Mouse (Mus musculus) forebrain, embryonic 13.5 days (tissue): Measurements from ENCODE around the gene Crtac1. TPM values are rescaled to one million over a fixed set of nuclear protein-coding genes. Genes with fewer than 3 reads are reported as not detected.

Source experiments
- ATAC-seq: fragments of 200-750 bp; cut with Nextera tagmentation; 2 replicates; pipeline ENCODE4 v1.8.0; 2017
- H3K27ac ChIP-seq: fragments of 300-500 bp; sonication (generic); 2 replicates; pipeline ENCODE4 v1.5.1; 2015; ENCODE audit warnings: inconsistent platforms, mild to moderate bottlenecking, moderate library complexity
- H3K27me3 ChIP-seq: fragments of 300-500 bp; sonication (generic); 2 replicates; pipeline ENCODE4 v1.6.1; 2015; ENCODE audit warnings: mild to moderate bottlenecking, inconsistent platforms
- H3K36me3 ChIP-seq: fragments of 300-500 bp; sonication (generic); 2 replicates; pipeline ENCODE4 v1.6.1; 2015; ENCODE audit warnings: mild to moderate bottlenecking, inconsistent platforms; ENCODE audit not compliant: poor library complexity, severe bottlenecking
- H3K4me1 ChIP-seq: fragments of 300-500 bp; sonication (generic); 2 replicates; pipeline ENCODE4 v1.6.1; 2015; ENCODE audit warnings: inconsistent platforms
- H3K4me2 ChIP-seq: fragments of 300-500 bp; sonication (generic); 2 replicates; pipeline ENCODE4 v1.6.1; 2015; ENCODE audit warnings: inconsistent platforms, mild to moderate bottlenecking, moderate library complexity
- H3K4me3 ChIP-seq: fragments of 300-500 bp; sonication (generic); 2 replicates; pipeline ENCODE4 v1.5.1; 2015; ENCODE audit warnings: mild to moderate bottlenecking, inconsistent platforms
- H3K9ac ChIP-seq: fragments of 300-500 bp; sonication (generic); 2 replicates; pipeline ENCODE4 v1.6.1; 2015; ENCODE audit warnings: mild to moderate bottlenecking, inconsistent platforms
- H3K9me3 ChIP-seq: fragments of 300-500 bp; sonication (generic); replicated peaks from 2 replicates; pipeline ENCODE4 v1.6.1; 2016; ENCODE audit warnings: inconsistent platforms
- WGBS: fragments of 180-500 bp; shearing (Covaris S2); methylation state at CpG from one replicate; pipeline ENCODE4 v1.1.7; 2015; 5-methylcytosine and 5-hydroxymethylcytosine counted together
- polyA plus RNA-seq: library from polyadenylated mRNA; unstranded; fragments of >200 nt; fragmentation: Nextera tagmentation; extraction: Ambion mirVana; gene quantifications from 2 replicates; pipeline ENCODE4 v1.2.1, GENCODE M21; 2015

The Crtac1 gene
- 12.0 and 14.1 TPM in 2 replicates for polyA plus RNA-seq

DNA sequence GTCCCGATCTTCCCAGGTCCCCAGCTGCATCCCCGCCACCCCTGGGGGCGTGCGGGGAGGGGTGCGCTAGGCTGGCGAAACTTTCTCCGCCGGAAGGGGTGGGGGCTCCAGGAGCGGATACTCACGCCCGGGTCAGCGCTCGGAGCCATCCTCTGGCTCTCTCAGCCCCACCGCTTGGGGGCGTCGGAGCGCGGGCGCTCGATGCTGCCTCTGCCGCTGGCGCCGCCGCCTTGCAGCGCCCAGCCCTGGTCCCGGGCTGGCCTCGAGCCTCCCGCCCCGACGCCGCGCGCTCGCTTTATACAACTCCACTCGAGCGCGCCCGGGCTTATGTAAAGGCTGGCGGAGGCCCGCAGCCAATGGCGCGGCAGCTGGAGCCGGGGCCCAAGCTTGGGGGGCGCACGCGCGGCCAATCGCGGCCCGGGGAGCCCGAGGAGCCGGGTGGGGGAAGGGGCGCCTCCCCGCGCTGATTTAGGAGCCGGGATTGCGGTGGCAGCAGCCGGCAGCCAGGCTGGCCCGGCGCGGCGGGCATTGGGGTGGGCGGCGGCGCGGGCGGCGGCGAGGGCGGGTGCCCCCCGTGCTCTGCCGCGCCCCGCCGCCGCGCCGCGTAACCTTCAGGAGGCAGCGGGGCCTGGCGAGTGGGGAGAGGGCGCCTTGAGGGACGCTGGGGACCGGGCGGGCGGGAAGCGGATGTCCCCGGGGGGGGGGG, at the start of gene Crtac1:
Gene Crtac1, minus strand, starts transcription at position 299 of the 706 bp plus-strand sequence.
- Histone ChIP-seq H3K4me3 (peak within 1 kb of the TSS; percentile 60), H3K27me3 (peaks cover 63% of the 10 kb centered on the region), H3K4me1 (peaks cover 33% of the 10 kb centered on the region), H3K36me3 (no peaks in the 10 kb centered on the region), H3K27ac (peak within 1 kb of the TSS; percentile 74), H3K4me2 (peak within 1 kb of the TSS; percentile 78), H3K9ac (peak within 1 kb of the TSS; percentile 82), H3K9me3 (no peaks in the 10 kb centered on the region)
- ATAC-seq = peak; percentile 95
- WGBS = under 1% methylated on average over 60 of the region's 88 CpGs

DNA sequence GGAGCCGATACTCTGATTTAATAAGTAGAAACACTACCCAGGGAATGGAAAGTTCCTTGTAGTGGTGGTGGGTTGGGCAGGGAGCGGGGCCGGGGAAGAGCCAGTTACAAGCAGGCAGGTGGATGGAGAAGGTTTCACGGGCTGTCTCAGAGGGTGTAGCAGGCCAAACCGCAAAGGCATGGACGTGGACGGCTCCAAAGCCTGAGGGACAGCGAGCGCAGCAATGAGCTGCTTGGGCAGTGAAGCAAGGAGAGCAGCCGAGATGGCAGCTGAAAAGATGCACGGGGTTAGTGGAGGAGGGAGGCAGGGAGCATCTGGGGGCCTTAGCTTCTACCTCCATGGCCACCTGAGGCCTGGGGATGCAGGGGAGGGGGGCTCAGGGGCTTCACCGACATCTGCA, 46.7 kb upstream of the Crtac1 start:
- Histone ChIP-seq H3K9me3 (no peaks in the 10 kb centered on the region), H3K4me2 (no peak overlapping the region), H3K9ac (no peak overlapping the region), H3K27ac (no peak overlapping the region), H3K36me3 (no peaks in the 10 kb centered on the region), H3K4me1 (no peaks in the 10 kb centered on the region), H3K27me3 (no peaks in the 10 kb centered on the region), H3K4me3 (no peak overlapping the region)
- ATAC-seq = no peak
- 57% methylated on average over 12 of the region's 12 CpGs for WGBS

GRCm38 (mm10) chr19:42477769-42478168, 46.2 kb upstream of the Crtac1 start:
- Histone ChIP-seq H3K4me1 (no peaks in the 10 kb centered on the region), H3K4me3 (no peak overlapping the region), H3K36me3 (no peaks in the 10 kb centered on the region), H3K27me3 (no peaks in the 10 kb centered on the region), H3K4me2 (no peak overlapping the region), H3K27ac (no peak overlapping the region), H3K9me3 (no peaks in the 10 kb centered on the region), H3K9ac (no peak overlapping the region)
- no peak for ATAC-seq
- WGBS = 85% methylated on average over 5 of the region's 5 CpGs

DNA sequence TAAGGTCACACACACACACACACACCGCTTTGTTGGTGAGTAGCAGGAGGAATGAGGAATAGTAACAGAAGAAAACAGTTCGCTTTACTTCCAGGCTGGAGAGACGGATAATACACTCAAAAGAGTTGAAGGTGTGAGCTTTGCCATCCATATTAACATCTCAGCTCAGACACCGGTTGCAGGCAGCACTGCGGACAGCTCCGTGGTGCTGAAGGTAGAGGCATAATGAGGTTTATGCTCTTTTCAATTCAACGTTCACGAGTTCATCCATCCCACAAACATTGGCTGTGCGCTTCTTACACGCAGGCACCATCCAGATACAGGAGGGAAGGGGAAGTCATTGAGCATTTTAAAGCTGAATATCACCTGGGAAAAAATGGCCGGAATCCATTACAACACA, 41.2 kb upstream of the Crtac1 start:
- no peak for ATAC-seq
- no peaks in the 10 kb centered on the region for H3K9me3 ChIP-seq
- H3K27me3 ChIP-seq = no peaks in the 10 kb centered on the region
- H3K4me3 ChIP-seq = no peak overlapping the region
- no peak overlapping the region for H3K27ac ChIP-seq
- H3K9ac ChIP-seq = no peak overlapping the region
- H3K36me3 ChIP-seq = no peaks in the 10 kb centered on the region
- 30% methylated on average over 11 of the region's 11 CpGs for WGBS
- H3K4me1 ChIP-seq = no peaks in the 10 kb centered on the region
- H3K4me2 ChIP-seq = no peak overlapping the region

- H3K9me3 ChIP-seq = no peaks in the 10 kb centered on the region
- no peak overlapping the region for H3K4me2 ChIP-seq
- no peak overlapping the region for H3K9ac ChIP-seq
- no peak for ATAC-seq
- no peaks in the 10 kb centered on the region for H3K36me3 ChIP-seq
- no peak overlapping the region for H3K27ac ChIP-seq
- 78% methylated on average over 4 of the region's 4 CpGs for WGBS
- no peaks in the 10 kb centered on the region for H3K27me3 ChIP-seq
- H3K4me1 ChIP-seq = no peaks in the 10 kb centered on the region
- H3K4me3 ChIP-seq = no peak overlapping the region
These were observed 40.0 kb upstream of the Crtac1 start for GRCm38 (mm10) chr19:42471571-42471970.

DNA sequence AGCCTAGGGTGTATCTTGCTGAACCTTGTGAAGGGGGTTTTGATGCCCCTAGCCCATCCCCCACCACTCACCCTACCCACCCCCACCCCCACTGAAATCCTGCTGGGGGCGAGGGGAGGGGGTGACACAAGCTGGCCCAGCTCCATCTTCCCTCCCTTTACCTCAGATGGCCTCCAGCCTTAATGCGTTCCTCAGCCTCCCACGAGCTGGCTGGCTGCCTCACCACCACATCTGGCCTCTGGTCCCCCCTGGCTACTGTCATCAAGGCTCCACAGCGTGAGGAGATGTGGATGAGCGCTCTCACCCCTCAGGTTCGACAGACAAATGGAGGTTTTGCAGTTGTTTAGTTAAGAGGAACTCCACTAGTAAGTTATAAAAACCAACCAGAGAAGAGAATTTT, 30.3 kb upstream of the Crtac1 start:
- 63% methylated on average over 6 of the region's 6 CpGs for WGBS
- H3K4me2 ChIP-seq = no peak overlapping the region
- no peak overlapping the region for H3K27ac ChIP-seq
- no peaks in the 10 kb centered on the region for H3K9me3 ChIP-seq
- H3K9ac ChIP-seq = no peak overlapping the region
- H3K4me3 ChIP-seq = no peak overlapping the region
- no peaks in the 10 kb centered on the region for H3K36me3 ChIP-seq
- no peak for ATAC-seq
- H3K27me3 ChIP-seq = no peaks in the 10 kb centered on the region
- no peaks in the 10 kb centered on the region for H3K4me1 ChIP-seq

- 45% methylated on average over 9 of the region's 9 CpGs for WGBS
- Histone ChIP-seq H3K9me3 (no peaks in the 10 kb centered on the region), H3K4me3 (no peak overlapping the region), H3K4me2 (no peak overlapping the region), H3K27me3 (no peaks in the 10 kb centered on the region), H3K9ac (no peak overlapping the region), H3K4me1 (no peaks in the 10 kb centered on the region), H3K27ac (no peak overlapping the region), H3K36me3 (no peaks in the 10 kb centered on the region)
- ATAC-seq = no peak
These were observed 29.8 kb upstream of the Crtac1 start for GRCm38 (mm10) chr19:42461353-42461752.

DNA sequence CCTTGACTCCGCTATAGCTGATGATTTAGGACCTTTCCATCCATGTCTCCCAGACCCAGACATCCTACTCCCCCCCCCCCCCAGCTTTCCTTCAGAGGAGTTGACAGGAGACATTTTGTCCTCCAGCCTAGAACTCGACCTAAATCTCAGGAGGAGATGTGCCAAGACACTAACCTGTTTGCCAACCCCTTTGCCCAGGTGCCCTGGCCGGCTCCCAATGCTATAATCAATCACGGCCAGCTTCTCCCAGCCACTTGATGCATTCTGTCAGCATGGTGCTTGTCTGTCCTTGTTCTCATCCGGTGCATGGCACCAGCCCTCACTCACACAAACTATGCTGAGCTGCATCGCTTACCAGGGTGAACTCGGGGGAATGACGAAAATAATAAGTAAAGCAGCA, 27.9 kb upstream of the Crtac1 start:
- Histone ChIP-seq H3K4me3 (no peak overlapping the region), H3K4me2 (no peak overlapping the region)
- ATAC-seq = no peak

GRCm38 (mm10) chr19:42454481-42455236, 23.1 kb upstream of the Crtac1 start:
- Histone ChIP-seq H3K9me3 (no peaks in the 10 kb centered on the region), H3K4me1 (0 out of 2 replicates have a peak, but pooled peaks cover 3% of the 10 kb centered on the region), H3K4me3 (no peak overlapping the region), H3K36me3 (no peaks in the 10 kb centered on the region), H3K27me3 (no peaks in the 10 kb centered on the region), H3K4me2 (no peak overlapping the region), H3K9ac (no peak overlapping the region), H3K27ac (no peak overlapping the region)
- ATAC-seq = no peak
- WGBS = 76% methylated on average over 6 of the region's 6 CpGs

More for the DNA sequence above, 27.9 kb upstream of the Crtac1 start:
- 90% methylated on average over 8 of the region's 8 CpGs for WGBS
- H3K4me1 ChIP-seq = no peaks in the 10 kb centered on the region
- H3K27ac ChIP-seq = no peak overlapping the region
- H3K27me3 ChIP-seq = no peaks in the 10 kb centered on the region
- H3K9ac ChIP-seq = no peak overlapping the region
- no peaks in the 10 kb centered on the region for H3K36me3 ChIP-seq
- H3K9me3 ChIP-seq = no peaks in the 10 kb centered on the region

DNA sequence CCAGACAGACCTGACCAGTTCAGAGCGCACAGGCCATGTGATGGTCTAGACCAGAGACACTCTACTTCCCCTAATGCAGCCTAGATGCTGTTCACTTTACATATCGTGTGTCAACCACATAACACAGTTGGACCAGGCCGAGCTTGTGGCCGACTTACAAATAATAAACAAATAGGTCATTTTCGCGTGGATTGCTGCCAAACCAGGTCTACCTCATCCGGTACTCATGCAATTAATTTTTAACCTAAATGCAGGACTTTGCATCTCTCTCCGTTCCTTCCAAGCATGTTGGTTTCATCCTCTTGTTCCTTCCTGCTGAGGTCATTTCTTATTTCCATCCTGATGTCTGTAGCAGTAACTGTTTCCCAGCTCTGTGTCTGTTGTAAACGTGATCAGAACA, 22.4 kb upstream of the Crtac1 start:
- H3K27ac ChIP-seq = no peak overlapping the region
- H3K4me2 ChIP-seq = no peak overlapping the region
- no peak overlapping the region for H3K4me3 ChIP-seq
- 0 out of 2 replicates have a peak, but pooled peaks cover 3% of the 10 kb centered on the region for H3K4me1 ChIP-seq
- no peak overlapping the region for H3K9ac ChIP-seq
- H3K36me3 ChIP-seq = no peaks in the 10 kb centered on the region
- no peaks in the 10 kb centered on the region for H3K27me3 ChIP-seq
- H3K9me3 ChIP-seq = no peaks in the 10 kb centered on the region
- WGBS = 93% methylated on average over 9 of the region's 9 CpGs
- ATAC-seq = no peak

DNA sequence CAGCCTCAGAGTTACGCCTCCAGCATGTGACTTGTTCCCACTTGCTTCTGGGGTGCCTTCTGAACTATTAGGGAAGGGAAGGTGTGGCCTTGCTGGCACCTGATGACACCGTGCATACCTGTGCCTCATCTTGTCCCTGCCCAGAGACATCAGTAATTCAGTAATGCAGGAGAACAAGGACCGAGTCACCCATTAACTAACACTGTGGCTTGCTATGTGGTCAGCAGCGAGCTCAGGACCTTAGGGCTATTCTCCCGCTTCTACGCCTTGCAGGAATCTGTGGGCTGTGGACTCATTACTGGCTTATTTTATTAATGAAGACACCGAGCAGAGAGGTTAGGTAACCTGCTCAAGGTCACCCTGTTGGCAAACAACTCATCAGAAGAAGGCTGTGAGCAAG, 21.0 kb upstream of the Crtac1 start:
- no peak overlapping the region for H3K27ac ChIP-seq
- ATAC-seq = no peak
- WGBS = 89% methylated on average over 7 of the region's 7 CpGs

GRCm38 (mm10) chr19:42448539-42448938, 17.0 kb upstream of the Crtac1 start:
- Histone ChIP-seq H3K36me3 (no peaks in the 10 kb centered on the region), H3K4me3 (no peak overlapping the region), H3K27me3 (no peaks in the 10 kb centered on the region), H3K9me3 (no peaks in the 10 kb centered on the region), H3K9ac (no peak overlapping the region), H3K4me2 (no peak overlapping the region), H3K27ac (no peak overlapping the region), H3K4me1 (0 out of 2 replicates have a peak, but pooled peaks cover 3% of the 10 kb centered on the region)
- no peak for ATAC-seq
- 93% methylated on average over 10 of the region's 10 CpGs for WGBS

More for the DNA sequence above, 21.0 kb upstream of the Crtac1 start:
- Histone ChIP-seq H3K4me1 (0 out of 2 replicates have a peak, but pooled peaks cover 3% of the 10 kb centered on the region), H3K4me3 (no peak overlapping the region), H3K27me3 (no peaks in the 10 kb centered on the region), H3K9me3 (no peaks in the 10 kb centered on the region), H3K36me3 (no peaks in the 10 kb centered on the region), H3K9ac (no peak overlapping the region), H3K4me2 (no peak overlapping the region)
